Mouse (Mus musculus): ENCODE measurements around the gene D130043K22Rik.

GRCm38 (mm10) chr13:24812521-24812920, 32.4 kb upstream of the D130043K22Rik start:
- TF ChIP-seq CTCF (IDR thresholded peaks at IDR 0.05; ENCODE audit: low read depth, low read length): no peak
- TF ChIP-seq EP300 (IDR thresholded peaks at IDR 0.05; ENCODE audit: insufficient read depth, low read depth, low read length): no peak
- no peak for TF ChIP-seq POLR2A (IDR thresholded peaks at IDR 0.05; ENCODE audit: insufficient read depth, low read length)

All from ES-Bruce4 (cell line).